Mouse (Mus musculus) thymus, adult 18-20 months (tissue): ENCODE results near the gene Prpsap2.

ENCODE experiments used
- DNase-seq, 2 experiments: peaks; one replicate each; pipeline ENCODE4 v3.0.0; 2022; ENCODE audit warnings: mixed read lengths in 2 of 2

Prpsap2 gene

GRCm38 (mm10) chr11:61714346-61715117, 47.4 kb downstream of the Prpsap2 start:
- DNase-seq, result peak; percentile 26 to 37

GRCm38 (mm10) chr11:61713157-61713855, 48.6 kb downstream of the Prpsap2 start:
- DNase-seq, result no peak

GRCm38 (mm10) chr11:61708928-61709327, 53.0 kb downstream of the Prpsap2 start:
- no peak for DNase-seq

GRCm38 (mm10) chr11:61706232-61706631, 55.7 kb downstream of the Prpsap2 start:
- DNase-seq, result no peak

GRCm38 (mm10) chr11:61705581-61705980, 56.3 kb downstream of the Prpsap2 start:
- no peak for DNase-seq

GRCm38 (mm10) chr11:61702494-61702893, 59.4 kb downstream of the Prpsap2 start:
- DNase-seq, result no peak

GRCm38 (mm10) chr11:61701696-61702095, 60.2 kb downstream of the Prpsap2 start:
- no peak for DNase-seq

- DNase-seq, result no peak
These were observed 62.0 kb downstream of the Prpsap2 start for GRCm38 (mm10) chr11:61699933-61700332.

GRCm38 (mm10) chr11:61699460-61699859, 62.4 kb downstream of the Prpsap2 start:
- no peak for DNase-seq

- DNase-seq, result no peak
These were observed 63.0 kb downstream of the Prpsap2 start for GRCm38 (mm10) chr11:61698852-61699251.

GRCm38 (mm10) chr11:61692996-61693395, 68.9 kb downstream of the Prpsap2 start:
- no peak for DNase-seq

- no peak for DNase-seq
These were observed 74.3 kb downstream of the Prpsap2 start for GRCm38 (mm10) chr11:61687595-61687994.

GRCm38 (mm10) chr11:61686906-61687453, 74.9 kb downstream of the Prpsap2 start:
- DNase-seq, result no peak

GRCm38 (mm10) chr11:61686141-61686540, 75.7 kb downstream of the Prpsap2 start:
- no peak for DNase-seq

- no peak for DNase-seq
These were observed 76.7 kb downstream of the Prpsap2 start for GRCm38 (mm10) chr11:61685119-61685725.

GRCm38 (mm10) chr11:61683907-61684731, 77.8 kb downstream of the Prpsap2 start, which contains the start of gene Fam83g:
TSS of gene Fam83g (plus strand) at chr11:61684091.
- DNase-seq, result peak; percentile 39 to 46
